Mouse (Mus musculus) kidney, postnatal 14 days (tissue): ENCODE results near the gene Actc1.
A peak's percentile ranks its signal among the peaks of the same experiment; 100 is the strongest.

Experiments
- DNase-seq: peaks from one replicate; pipeline ENCODE4 v3.0.0; 2022; ENCODE audit warnings: mixed read lengths

The Actc1 gene

GRCm38 (mm10) chr2:114052696-114053598, at the start of gene Actc1:
Actc1 (minus strand) TSS chr2:114053548.
- DNase-seq, result no peak

GRCm38 (mm10) chr2:114102471-114102870, 49.1 kb upstream of the Actc1 start:
- DNase-seq, result no peak

DNA sequence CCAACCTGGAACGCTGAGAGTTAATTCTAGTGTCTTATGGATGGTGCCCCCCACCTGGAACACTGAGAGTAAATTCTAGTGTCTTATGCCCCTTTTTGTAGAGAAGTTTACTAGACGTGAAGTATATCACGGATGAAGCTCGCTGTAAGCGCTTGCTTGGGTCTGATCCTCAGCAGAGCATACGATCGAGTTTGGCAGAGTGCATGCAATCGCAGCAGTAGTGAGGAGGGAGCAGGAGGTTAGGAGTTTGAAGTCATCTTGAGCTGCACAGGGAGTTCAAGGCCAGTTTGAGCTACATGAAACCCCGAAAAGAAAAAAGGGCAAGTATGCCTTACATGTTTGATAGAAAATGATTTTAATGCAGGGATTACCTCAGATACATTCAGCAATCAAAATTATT, 47.5 kb upstream of the Actc1 start:
- no peak for DNase-seq

- DNase-seq, result no peak
Observed at GRCm38 (mm10) chr2:114099816-114100215, 46.5 kb upstream of the Actc1 start.

DNA sequence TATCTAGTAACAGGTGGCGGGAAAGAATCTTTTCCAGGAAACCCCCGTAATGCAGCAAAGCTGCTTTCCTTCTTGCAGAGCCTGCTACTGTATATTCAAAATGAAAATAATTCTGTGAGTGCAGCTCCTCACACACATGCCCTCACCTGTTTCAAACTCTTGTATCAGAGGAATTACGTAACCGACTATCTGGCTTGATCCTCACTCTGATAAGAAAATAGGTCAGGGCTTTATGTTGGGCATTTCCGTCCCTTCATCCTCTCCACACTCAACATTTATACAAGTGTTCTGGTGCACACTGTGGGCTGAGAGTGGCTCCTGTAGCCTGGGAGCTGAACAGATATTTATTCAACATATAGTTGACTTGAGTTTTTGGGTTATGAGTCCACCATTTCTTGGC, 45.8 kb upstream of the Actc1 start:
- no peak for DNase-seq

DNA sequence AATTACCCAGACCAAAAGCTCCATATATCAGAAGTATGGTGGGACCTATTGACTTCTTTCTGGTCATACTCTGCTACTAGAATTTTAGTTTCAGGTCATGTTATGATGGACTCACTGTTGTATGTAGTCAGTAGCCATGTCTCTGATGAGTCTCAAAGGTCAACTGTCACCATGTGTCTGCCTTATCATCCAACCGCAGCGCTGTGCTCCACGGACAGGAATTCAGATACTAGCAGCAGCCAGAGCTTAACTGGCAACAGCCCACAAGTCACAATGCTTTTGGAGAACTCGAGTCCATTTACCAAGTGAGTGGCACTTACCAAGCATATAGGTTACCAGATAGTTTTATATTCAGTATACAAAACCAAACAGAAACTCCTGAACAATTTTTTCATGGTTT, 44.3 kb upstream of the Actc1 start:
- DNase-seq, result no peak

GRCm38 (mm10) chr2:114096570-114096969, 43.2 kb upstream of the Actc1 start:
- DNase-seq, result no peak

DNA sequence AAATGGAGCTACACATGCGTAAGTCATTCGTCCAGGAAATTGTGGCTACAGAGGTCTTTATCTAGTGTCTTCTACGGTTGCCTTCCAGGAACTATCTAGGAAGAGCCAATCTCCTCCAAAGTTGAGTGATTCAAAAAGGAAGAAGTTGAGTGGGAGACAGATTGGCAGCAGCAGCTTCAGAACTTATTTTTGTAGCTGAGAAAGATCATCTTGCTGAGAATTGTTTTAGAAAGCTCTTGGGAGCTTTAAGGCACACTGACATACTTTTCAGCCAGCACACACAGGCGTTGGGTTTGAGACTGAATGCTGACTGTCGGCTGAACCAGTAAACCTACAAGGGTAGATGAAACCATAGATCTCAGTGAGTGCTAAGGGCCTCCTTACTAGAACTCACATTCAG, 42.0 kb upstream of the Actc1 start:
- DNase-seq, result no peak

GRCm38 (mm10) chr2:114094696-114095095, 41.3 kb upstream of the Actc1 start:
- DNase-seq, result no peak

GRCm38 (mm10) chr2:114093577-114093976, 40.2 kb upstream of the Actc1 start:
- no peak for DNase-seq

DNA sequence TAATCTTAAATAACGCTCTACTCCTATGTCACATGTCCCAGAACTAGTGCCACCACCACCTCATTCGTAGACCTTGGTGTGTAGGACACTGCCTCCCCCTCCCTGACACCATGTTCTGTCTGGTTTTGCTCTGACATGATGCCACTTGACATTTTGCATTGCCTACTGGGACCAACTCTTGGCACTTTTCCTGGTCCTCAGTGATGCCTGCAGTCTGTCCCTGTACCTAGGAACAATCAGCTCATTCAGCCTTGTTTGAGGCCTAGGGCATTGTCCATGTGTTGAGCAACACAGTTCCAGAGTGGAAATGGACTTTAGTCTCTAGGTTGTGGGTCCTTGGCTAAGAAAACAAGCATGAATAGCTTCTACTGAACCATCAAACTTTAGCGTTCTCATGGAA, 36.5 kb upstream of the Actc1 start:
- no peak for DNase-seq

GRCm38 (mm10) chr2:114087271-114087670, 33.9 kb upstream of the Actc1 start:
- no peak for DNase-seq

- no peak for DNase-seq
Observed at GRCm38 (mm10) chr2:114071876-114072275, 18.5 kb upstream of the Actc1 start.

GRCm38 (mm10) chr2:114066226-114066625, 12.9 kb upstream of the Actc1 start:
- DNase-seq, result peak; percentile 13

- no peak for DNase-seq
Observed at GRCm38 (mm10) chr2:114064004-114064403, 10.7 kb upstream of the Actc1 start.

GRCm38 (mm10) chr2:114060071-114060591, 6.8 kb upstream of the Actc1 start:
- no peak for DNase-seq

DNA sequence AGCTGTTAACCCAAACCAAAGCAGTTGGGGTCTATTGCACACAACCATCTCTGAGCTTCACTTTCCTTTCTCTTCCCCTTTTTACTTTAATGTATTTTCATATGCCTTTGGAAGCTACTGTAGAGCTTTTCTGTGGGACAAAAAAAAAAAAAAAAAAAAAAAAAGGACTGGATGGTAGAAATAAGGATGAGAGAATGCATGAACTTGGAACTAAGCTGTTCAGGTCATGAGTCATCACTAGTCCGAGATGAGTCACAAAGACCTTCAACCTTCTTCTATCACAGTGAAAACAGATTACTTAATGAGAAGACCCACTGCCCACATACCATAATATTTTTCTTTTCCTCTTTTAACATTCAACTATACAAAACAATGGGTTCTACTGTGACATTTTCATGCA, 6.3 kb upstream of the Actc1 start:
- no peak for DNase-seq

- DNase-seq, result no peak
Observed at GRCm38 (mm10) chr2:114058226-114058796, 5.0 kb upstream of the Actc1 start.

DNA sequence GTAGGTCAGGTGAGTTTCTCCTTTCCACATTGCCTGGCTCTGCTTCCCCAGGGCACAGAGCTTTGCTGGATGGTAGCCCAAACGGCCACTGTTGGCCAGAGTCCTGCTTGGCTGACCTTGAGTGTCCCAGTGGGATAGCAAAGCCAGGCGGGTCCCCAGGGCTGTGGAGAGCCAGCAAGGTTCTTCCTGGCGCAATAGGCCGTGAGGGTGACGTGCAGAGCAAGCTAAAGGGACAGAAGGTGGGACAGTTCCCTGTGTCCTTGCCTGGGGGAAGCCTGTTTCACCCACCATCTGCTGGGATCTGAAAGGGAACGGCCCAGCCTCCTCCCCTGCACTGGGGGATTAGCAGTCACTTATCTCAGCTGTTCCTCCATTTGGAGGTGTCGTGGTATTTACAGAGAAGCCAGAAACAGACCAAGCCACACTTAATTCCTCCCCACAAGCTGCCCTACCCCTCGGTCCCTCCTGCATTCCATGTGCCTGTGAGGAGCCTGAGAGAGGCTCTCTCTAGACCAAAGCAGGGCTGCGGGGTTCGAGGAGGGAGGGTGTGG, 4.0 kb upstream of the Actc1 start:
- DNase-seq, result peak; percentile 25

- DNase-seq, result no peak
Observed at GRCm38 (mm10) chr2:114054129-114054528, 781 bp upstream of the Actc1 start.

GRCm38 (mm10) chr2:114051871-114052241, 1.5 kb downstream of the Actc1 start:
- no peak for DNase-seq

DNA sequence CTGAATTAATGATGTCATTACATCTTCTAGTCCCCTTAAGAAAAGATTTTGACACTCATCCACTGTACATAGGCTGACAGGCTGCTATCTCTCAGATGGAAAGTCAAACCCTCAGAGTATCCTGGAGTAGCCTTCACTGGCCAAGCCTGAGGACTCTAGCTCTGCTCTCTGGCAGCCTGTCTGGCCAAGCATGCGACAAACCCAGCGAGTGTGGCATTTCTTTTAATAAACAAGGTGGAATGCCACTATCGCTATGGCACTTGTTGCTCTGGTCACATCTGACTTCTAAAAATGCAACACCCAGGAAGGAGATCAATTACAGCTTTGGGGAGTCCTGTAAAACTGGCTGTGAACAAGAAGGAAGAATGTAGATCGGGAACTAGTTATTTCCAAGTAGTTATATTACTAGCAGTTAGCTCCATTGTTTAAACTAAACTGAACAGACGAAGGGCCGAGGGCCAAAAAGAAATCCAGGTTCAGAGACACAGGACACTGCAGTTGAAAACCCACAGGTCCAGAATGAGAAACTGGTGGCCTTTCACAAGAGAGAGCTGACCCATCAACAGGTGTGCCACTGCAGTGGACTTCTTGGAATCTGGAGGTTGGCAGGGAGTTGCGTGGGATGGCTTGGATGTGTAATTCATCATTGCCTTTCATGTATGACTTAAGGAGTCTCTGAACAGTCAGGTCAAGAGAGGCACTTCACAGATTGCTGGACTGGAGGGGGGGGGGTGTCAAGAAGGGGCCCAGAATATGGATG, 2.1 kb downstream of the Actc1 start:
- DNase-seq, result no peak

DNA sequence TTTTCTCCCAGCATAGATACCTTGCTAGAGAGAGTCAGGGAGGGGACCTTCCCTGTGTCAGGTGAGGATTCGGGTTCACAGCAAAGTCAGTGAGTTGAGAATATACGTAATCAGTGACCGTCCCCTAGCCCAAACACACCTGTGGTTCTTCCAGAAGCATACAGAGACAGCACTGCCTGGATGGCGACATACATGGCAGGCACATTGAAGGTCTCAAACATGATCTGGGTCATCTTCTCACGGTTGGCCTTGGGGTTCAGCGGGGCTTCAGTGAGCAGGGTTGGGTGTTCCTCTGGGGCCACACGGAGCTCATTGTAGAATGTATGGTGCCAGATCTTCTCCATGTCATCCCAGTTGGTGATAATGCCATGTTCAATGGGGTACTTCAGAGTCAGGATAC, 3.2 kb downstream of the Actc1 start:
- DNase-seq, result no peak
